Mouse (Mus musculus): Measurements from ENCODE around the gene Cadm1. TPM values are rescaled to one million over a fixed set of nuclear protein-coding genes. Genes with fewer than 3 reads are reported as not detected.

Cadm1 gene
- polyA plus RNA-seq, 1 experiment from 2014 or later = 68.4 TPM

DNA sequence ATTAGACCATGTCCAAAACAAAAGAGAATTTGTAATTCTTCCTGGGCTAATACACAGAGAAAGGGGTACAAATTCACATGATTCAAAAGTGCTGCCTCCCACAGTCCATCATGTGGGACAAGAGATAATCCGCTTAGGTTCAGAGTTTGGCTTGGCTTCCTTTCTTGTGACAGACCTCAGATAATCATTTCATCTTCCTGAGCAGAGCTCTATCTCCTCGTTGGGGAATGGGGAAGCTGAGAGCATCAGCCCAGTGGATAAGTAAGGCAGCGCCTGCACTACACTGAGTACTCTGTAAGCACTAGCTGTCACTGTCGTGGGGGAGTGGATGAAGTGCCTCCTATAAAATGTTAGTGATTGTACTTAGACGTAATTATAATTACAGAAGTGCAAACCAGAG is 35.1 kb downstream of the Cadm1 start:
- H3K4me3 ChIP-seq = no peak overlapping the region
- no peaks in the 10 kb centered on the region for H3K27me3 ChIP-seq (ENCODE audit: insufficient read depth, poor library complexity, severe bottlenecking)
- H3K27ac ChIP-seq = no peak overlapping the region
- WGBS = 54% methylated on average over 5 of the region's 5 CpGs
- no peaks in the 10 kb centered on the region for H3K9me3 ChIP-seq
- H3K4me1 ChIP-seq = no peaks in the 10 kb centered on the region
- no peaks in the 10 kb centered on the region for H3K36me3 ChIP-seq
- no peak for DNase-seq (ENCODE audit: low spot score)

- H3K4me1 ChIP-seq = peaks cover 15% of the 10 kb centered on the region
- 86% methylated on average over 6 of the region's 6 CpGs for WGBS
- DNase-seq (ENCODE audit: low spot score) = no peak
Measured at GRCm38 (mm10) chr9:47567873-47568272, 37.9 kb downstream of the Cadm1 start.

DNA sequence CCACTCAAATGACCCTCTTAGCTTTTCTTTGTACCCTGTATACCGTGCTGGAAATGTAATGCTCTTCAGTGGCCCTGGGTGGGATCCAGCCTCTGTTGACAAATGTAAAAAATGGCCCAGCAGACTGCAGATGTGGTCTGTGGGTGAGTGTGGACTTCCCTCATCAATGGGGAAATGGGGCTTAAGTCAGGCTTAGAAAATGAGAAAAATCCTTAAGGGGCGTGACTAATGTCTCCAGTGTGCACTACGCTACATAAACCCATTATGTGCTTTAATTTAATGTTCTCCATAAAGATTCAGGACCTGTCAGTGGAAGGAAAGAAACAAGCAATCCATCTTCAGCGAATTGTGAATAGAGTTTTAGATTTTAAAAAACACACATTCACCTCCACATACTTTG is 40.2 kb downstream of the Cadm1 start:
- Histone ChIP-seq H3K4me3 (no peak overlapping the region), H3K4me1 (peaks cover 30% of the 10 kb centered on the region), H3K36me3 (no peaks in the 10 kb centered on the region), H3K9me3 (no peaks in the 10 kb centered on the region), H3K27me3 (ENCODE audit: insufficient read depth, poor library complexity, severe bottlenecking) (no peaks in the 10 kb centered on the region), H3K27ac (no peak overlapping the region)
- DNase-seq (ENCODE audit: low spot score) = no peak
- 85% methylated on average over 4 of the region's 4 CpGs for WGBS

More at GRCm38 (mm10) chr9:47567873-47568272, 37.9 kb downstream of the Cadm1 start:
- Histone ChIP-seq H3K27ac (no peak overlapping the region), H3K27me3 (ENCODE audit: insufficient read depth, poor library complexity, severe bottlenecking) (no peaks in the 10 kb centered on the region), H3K9me3 (no peaks in the 10 kb centered on the region), H3K36me3 (no peaks in the 10 kb centered on the region), H3K4me3 (no peak overlapping the region)

GRCm38 (mm10) chr9:47571461-47571860 is 41.5 kb downstream of the Cadm1 start:
- WGBS = 62% methylated on average over 7 of the region's 7 CpGs
- peaks cover 38% of the 10 kb centered on the region for H3K4me1 ChIP-seq

DNA sequence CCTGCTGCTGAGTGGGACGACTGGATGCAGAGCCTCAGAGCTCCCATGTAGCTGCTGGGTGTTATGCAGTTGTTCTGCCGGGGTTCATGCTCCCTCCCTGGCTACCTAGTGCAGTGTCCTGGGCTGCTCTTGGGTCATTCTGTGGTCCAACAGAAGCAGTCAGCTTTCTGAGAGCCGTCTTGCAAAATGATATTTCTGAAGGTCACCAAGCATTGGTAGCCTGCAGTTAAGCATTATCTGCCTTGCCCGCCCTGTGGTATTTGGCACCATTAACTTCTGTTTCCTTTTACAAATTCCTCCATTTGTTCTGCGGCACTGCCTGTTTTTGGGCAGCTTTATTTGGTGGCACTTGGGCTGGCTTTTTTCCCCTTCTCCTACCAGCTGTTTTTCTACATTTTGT is 42.2 kb downstream of the Cadm1 start:
- H3K4me3 ChIP-seq = no peak overlapping the region
- no peaks in the 10 kb centered on the region for H3K9me3 ChIP-seq
- H3K36me3 ChIP-seq = no peaks in the 10 kb centered on the region
- H3K27ac ChIP-seq = no peak overlapping the region
- DNase-seq (ENCODE audit: low spot score) = no peak
- H3K4me1 ChIP-seq = peaks cover 38% of the 10 kb centered on the region
- no peaks in the 10 kb centered on the region for H3K27me3 ChIP-seq (ENCODE audit: insufficient read depth, poor library complexity, severe bottlenecking)
- WGBS = 57% methylated on average over 5 of the region's 5 CpGs

More at GRCm38 (mm10) chr9:47571461-47571860, 41.5 kb downstream of the Cadm1 start:
- no peaks in the 10 kb centered on the region for H3K27me3 ChIP-seq (ENCODE audit: insufficient read depth, poor library complexity, severe bottlenecking)
- no peak overlapping the region for H3K27ac ChIP-seq
- DNase-seq (ENCODE audit: low spot score) = no peak
- no peaks in the 10 kb centered on the region for H3K9me3 ChIP-seq
- no peaks in the 10 kb centered on the region for H3K36me3 ChIP-seq
- H3K4me3 ChIP-seq = no peak overlapping the region

DNA sequence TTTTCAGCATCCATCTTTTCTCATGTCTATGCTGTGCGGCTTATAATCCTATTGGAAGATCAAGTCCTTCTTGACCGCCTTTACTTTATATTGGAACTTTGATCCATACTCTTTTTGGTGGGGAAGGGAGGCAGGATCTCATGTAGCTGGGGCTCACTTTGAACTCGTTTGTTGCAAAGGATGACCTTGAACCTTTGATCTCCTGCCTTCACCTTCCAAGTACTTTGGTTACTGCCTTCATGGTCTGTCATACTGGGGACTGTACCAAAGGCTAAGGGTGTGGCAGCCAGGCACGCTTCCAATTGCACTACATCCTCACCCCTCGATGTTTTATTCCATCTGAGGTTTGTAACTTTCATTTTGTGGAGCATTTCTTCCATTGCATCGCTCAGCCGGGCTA is 43.5 kb downstream of the Cadm1 start:
- Histone ChIP-seq H3K27me3 (ENCODE audit: insufficient read depth, poor library complexity, severe bottlenecking) (no peaks in the 10 kb centered on the region), H3K36me3 (no peaks in the 10 kb centered on the region), H3K9me3 (no peaks in the 10 kb centered on the region), H3K4me3 (no peak overlapping the region), H3K4me1 (peaks cover 38% of the 10 kb centered on the region), H3K27ac (no peak overlapping the region)
- WGBS = 90% methylated on average over 7 of the region's 7 CpGs
- no peak for DNase-seq (ENCODE audit: low spot score)

GRCm38 (mm10) chr9:47574710-47575414 is 44.9 kb downstream of the Cadm1 start:
- Histone ChIP-seq H3K27me3 (ENCODE audit: insufficient read depth, poor library complexity, severe bottlenecking) (no peaks in the 10 kb centered on the region), H3K27ac (peak overlapping the region; percentile 31; the same call in 1 of the 2 replicates), H3K36me3 (no peaks in the 10 kb centered on the region), H3K4me3 (no peak overlapping the region), H3K9me3 (no peaks in the 10 kb centered on the region), H3K4me1 (peaks cover 38% of the 10 kb centered on the region)
- 44% methylated on average over 7 of the region's 7 CpGs for WGBS
- DNase-seq (ENCODE audit: low spot score) = peak; percentile 83

DNA sequence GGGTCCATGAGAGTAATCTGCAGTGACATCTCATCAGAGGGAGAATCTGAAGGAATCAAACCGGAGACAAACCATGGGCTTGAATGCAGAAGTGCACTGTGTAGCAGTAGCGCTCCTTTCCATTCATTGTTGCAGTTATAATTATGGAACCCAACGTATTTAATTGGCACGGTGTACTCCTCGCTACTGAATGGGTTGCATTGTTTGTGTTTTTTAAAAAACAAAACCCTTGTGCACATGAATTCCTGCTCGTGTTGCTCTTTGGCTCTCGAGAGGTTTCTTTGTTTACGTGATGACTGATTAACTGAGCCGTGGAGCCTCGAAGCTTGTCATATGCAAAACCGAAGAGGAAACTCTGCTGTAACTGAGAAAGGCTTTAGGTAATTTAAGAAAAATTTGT is 45.8 kb downstream of the Cadm1 start:
- no peak overlapping the region for H3K27ac ChIP-seq
- no peaks in the 10 kb centered on the region for H3K36me3 ChIP-seq
- H3K27me3 ChIP-seq (ENCODE audit: insufficient read depth, poor library complexity, severe bottlenecking) = no peaks in the 10 kb centered on the region
- no peak for DNase-seq (ENCODE audit: low spot score)
- H3K9me3 ChIP-seq = no peaks in the 10 kb centered on the region
- peaks cover 39% of the 10 kb centered on the region for H3K4me1 ChIP-seq
- WGBS = 72% methylated on average over 11 of the region's 11 CpGs
- H3K4me3 ChIP-seq = no peak overlapping the region

- Histone ChIP-seq H3K36me3 (no peaks in the 10 kb centered on the region), H3K9me3 (no peaks in the 10 kb centered on the region), H3K4me1 (peaks cover 31% of the 10 kb centered on the region), H3K27ac (no peak overlapping the region), H3K4me3 (no peak overlapping the region), H3K27me3 (ENCODE audit: insufficient read depth, poor library complexity, severe bottlenecking) (no peaks in the 10 kb centered on the region)
- no peak for DNase-seq (ENCODE audit: low spot score)
- WGBS = 91% methylated on average over 6 of the region's 6 CpGs
Measured at GRCm38 (mm10) chr9:47579464-47579863, 49.5 kb downstream of the Cadm1 start.

DNA sequence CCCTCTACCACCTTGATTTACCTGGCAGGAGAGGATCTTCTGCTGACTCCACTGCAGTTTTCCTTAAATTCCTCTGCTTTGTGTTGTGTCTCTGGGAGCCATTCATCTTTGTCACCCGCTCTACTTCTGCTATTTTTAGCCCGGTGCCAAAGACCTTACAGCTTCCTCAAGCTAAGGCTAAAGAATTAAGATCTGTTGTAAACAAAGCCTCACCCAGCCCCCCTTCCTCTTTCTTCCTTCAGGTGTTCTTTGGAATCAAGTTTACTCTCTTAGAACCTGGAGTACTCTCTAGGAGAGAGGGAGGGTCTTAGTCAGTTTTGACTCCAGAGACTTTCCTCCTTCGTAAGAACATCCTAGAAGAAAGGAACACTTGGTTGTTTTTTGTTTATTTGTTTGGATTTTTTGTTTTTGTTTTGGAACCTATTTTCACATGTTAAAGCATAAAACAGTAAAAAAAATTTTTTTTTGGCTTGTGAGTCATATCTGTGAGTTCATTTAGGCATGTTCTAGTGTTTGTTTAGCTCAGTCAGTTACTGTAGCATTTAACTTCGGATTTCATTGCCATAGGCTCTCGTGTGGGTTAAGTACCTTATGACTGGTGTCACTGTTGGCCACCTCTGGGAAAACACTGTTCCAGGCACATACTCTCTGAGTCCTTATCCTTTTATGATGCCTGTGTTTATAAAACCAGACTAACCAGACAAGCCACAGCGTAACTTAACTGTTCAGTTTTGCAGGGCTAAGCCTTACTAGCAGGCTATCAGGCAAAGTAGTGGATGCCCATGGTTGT is 51.8 kb downstream of the Cadm1 start:
- peak overlapping the region; percentile 56; the same call in 1 of the 2 replicates for H3K27ac ChIP-seq
- no peaks in the 10 kb centered on the region for H3K9me3 ChIP-seq
- no peak for DNase-seq (ENCODE audit: low spot score)
- peaks cover 16% of the 10 kb centered on the region for H3K4me1 ChIP-seq
- no peaks in the 10 kb centered on the region for H3K27me3 ChIP-seq (ENCODE audit: insufficient read depth, poor library complexity, severe bottlenecking)
- WGBS = 60% methylated on average over 6 of the region's 6 CpGs
- H3K36me3 ChIP-seq = no peaks in the 10 kb centered on the region
- no peak overlapping the region for H3K4me3 ChIP-seq

DNA sequence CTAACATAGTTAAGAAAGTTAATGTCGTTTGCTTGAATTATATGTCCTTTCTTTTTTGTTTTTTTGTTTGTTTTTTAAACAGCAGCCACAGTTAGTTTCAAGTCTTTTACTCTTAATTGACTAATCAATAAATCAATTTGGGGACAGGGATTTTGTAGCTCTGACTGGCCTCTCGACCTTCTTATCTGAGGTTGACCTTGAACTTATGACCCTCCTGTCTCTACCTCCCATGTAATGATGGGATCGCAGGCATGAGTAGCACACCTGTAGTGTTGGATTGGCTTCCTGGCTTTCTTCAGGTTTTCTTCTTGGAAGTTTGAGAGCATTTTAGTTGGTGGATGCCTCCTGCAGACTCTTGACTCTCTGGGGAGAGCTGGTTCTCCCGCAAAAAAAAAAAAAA is 53.3 kb downstream of the Cadm1 start:
- no peak overlapping the region for H3K27ac ChIP-seq
- H3K4me1 ChIP-seq = peaks cover 19% of the 10 kb centered on the region
- no peaks in the 10 kb centered on the region for H3K9me3 ChIP-seq
- no peak for DNase-seq (ENCODE audit: low spot score)
- WGBS = 62% methylated on average over 4 of the region's 4 CpGs
- H3K27me3 ChIP-seq (ENCODE audit: insufficient read depth, poor library complexity, severe bottlenecking) = no peaks in the 10 kb centered on the region
- H3K36me3 ChIP-seq = no peaks in the 10 kb centered on the region
- H3K4me3 ChIP-seq = no peak overlapping the region

- DNase-seq (ENCODE audit: low spot score) = no peak
Measured at GRCm38 (mm10) chr9:47586176-47586575, 56.2 kb downstream of the Cadm1 start.

GRCm38 (mm10) chr9:47586839-47587238 is 56.9 kb downstream of the Cadm1 start:
- Histone ChIP-seq H3K4me3 (no peak overlapping the region), H3K36me3 (no peaks in the 10 kb centered on the region), H3K27me3 (ENCODE audit: insufficient read depth, poor library complexity, severe bottlenecking) (no peaks in the 10 kb centered on the region), H3K27ac (no peak overlapping the region), H3K9me3 (no peaks in the 10 kb centered on the region), H3K4me1 (peaks cover 15% of the 10 kb centered on the region)
- WGBS = 93% methylated on average over 8 of the region's 8 CpGs
- DNase-seq (ENCODE audit: low spot score) = no peak

More at GRCm38 (mm10) chr9:47586176-47586575, 56.2 kb downstream of the Cadm1 start:
- H3K4me1 ChIP-seq = peaks cover 21% of the 10 kb centered on the region
- no peaks in the 10 kb centered on the region for H3K9me3 ChIP-seq
- H3K27ac ChIP-seq = no peak overlapping the region
- WGBS = 88% methylated on average over 5 of the region's 5 CpGs
- H3K36me3 ChIP-seq = no peaks in the 10 kb centered on the region
- no peak overlapping the region for H3K4me3 ChIP-seq
- H3K27me3 ChIP-seq (ENCODE audit: insufficient read depth, poor library complexity, severe bottlenecking) = no peaks in the 10 kb centered on the region

Measured in heart, embryonic 10.5 days (tissue).